Mouse (Mus musculus): ENCODE measurements around the gene Haghl. TPM values are rescaled to one million over a fixed set of nuclear protein-coding genes. Genes with fewer than 3 reads are reported as not detected.
A peak's percentile ranks its signal among the peaks of the same experiment; 100 is the strongest.

Gene Haghl
- polyA plus RNA-seq, 1 experiment from 2014 or later, result 93.0 TPM

DNA sequence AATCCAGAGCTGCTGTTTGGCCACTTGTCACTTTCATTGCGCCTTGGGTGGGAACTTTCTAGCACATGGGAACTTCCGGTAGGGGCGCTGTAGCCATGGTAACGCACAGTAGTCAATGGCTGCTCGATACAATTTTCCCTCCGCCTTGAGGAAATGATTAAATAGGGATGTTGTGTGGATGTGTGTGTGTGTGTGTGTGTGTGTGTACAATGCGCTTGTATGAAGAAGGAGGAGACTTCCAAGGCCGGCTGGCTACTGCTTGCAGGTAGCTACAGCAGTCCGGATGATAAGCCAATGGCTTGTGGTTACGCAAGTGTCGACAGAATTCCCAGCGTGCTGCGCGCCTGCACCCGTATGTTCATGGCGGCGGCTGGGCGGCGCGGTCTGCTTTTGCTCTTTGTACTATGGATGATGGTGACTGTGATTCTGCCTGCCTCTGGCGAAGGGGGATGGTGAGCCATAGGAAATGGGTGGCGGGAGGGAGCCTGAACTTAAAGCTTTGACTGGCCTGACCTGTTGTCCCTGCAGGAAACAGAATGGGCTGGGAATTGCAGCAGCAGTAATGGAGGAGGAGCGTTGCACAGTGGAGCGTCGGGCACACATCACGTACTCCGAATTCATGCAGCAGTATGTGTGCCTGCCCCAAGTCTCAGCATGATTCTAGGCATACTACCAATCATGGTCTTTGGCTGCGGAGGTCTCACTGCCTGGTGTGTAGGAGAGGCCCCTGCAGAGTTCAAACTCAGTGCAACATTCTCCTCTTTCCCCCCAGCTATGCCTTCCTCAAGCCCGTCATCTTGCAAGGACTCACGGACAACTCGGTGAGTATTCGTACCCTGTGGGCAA lies 43.5 kb upstream of the Haghl start, which contains the start of gene Jmjd8:
Jmjd8 (plus strand) TSS at position 156 of the 846 bp plus-strand sequence.
- Histone ChIP-seq H3K36me3 (peaks cover 49% of the 10 kb centered on the region), H3K4me1 (peaks cover 58% of the 10 kb centered on the region)

DNA sequence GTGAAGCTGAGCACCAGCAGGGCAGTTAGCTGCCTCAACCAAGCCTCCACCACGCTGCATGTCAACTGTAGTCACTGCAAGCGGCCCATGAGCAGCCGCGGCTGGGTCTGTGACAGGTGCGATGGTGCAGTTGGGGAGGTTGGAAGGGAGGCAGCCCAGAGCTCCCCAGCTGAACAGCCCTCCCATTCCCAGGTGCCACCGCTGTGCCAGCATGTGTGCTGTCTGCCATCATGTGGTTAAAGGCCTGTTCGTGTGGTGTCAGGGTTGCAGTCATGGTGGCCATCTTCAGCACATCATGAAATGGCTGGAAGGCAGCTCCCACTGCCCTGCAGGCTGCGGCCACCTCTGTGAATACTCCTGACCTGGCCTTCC lies 42.7 kb upstream of the Haghl start:
- peaks cover 56% of the 10 kb centered on the region for H3K4me1 ChIP-seq

More for the DNA sequence above, 43.5 kb upstream of the Haghl start, which contains the start of gene Jmjd8:
- Histone ChIP-seq H3K27me3 (no peaks in the 10 kb centered on the region), H3K4me2 (replicated peaks) (peak within 1 kb of the TSS; percentile 88), H3K9ac (peak within 1 kb of the TSS; percentile 65), H3K9me3 (no peaks in the 10 kb centered on the region), H3K27ac (peak within 1 kb of the TSS; percentile 89), H3K4me3 (peak within 1 kb of the TSS; percentile 56)
- ATAC-seq (ENCODE audit: insufficient number of reproducible peaks, insufficient read depth, low FRiP score, low TSS enrichment), result 0 out of 2 replicates have a peak, but pooled peaks have one; percentile 13
- under 1% methylated on average over 32 of the region's 32 CpGs for WGBS

DNA sequence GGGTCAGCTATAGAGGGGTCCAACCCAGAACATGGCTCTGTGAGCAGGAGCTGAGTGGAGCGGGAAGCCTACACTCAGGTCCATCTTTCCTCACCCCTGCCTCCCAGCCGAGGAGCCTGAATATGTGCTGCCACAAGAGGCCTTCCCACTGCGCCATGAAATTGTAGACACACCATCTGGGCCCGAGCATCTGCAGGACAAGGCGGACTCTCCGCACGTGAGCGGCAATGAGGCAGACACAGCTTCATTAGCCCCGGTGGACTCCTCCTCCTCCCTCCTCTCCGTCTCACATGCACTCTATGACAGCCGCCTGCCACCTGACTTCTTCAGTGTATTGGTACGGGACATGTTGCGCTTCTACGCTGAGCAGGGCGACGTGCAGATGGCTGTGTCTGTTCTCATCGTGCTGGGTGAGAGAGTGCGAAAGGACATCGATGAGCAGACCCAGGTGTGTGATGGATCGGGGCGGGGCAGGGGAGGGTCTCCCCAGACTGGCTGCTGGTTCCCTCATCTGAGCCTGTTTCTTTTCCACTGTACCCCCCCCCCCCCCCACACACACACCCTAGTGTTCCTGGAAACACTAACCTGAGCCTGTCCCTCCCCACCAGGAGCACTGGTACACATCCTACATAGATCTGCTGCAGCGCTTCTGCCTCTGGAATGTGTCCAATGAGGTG lies 42.2 kb upstream of the Haghl start:
- Histone ChIP-seq H3K9ac (no peak overlapping the region), H3K36me3 (peaks cover 49% of the 10 kb centered on the region), H3K4me3 (peak overlapping the region; percentile 56), H3K27me3 (no peaks in the 10 kb centered on the region), H3K9me3 (no peaks in the 10 kb centered on the region), H3K4me1 (peaks cover 56% of the 10 kb centered on the region), H3K4me2 (replicated peaks) (no peak overlapping the region; the same call in 1 of the 2 replicates), H3K27ac (no peak overlapping the region)
- no peak for ATAC-seq (ENCODE audit: insufficient number of reproducible peaks, insufficient read depth, low FRiP score, low TSS enrichment)
- 89% methylated on average over 22 of the region's 22 CpGs for WGBS

More for the DNA sequence above, 42.7 kb upstream of the Haghl start:
- Histone ChIP-seq H3K4me3 (peak overlapping the region; percentile 56), H3K27ac (no peak overlapping the region), H3K27me3 (no peaks in the 10 kb centered on the region), H3K4me2 (replicated peaks) (peak overlapping the region; percentile 88), H3K9ac (0 out of 2 replicates have a peak overlapping the region, but pooled peaks have one; percentile 65), H3K36me3 (peaks cover 49% of the 10 kb centered on the region), H3K9me3 (no peaks in the 10 kb centered on the region)
- no peak for ATAC-seq (ENCODE audit: insufficient number of reproducible peaks, insufficient read depth, low FRiP score, low TSS enrichment)
- WGBS, result 85% methylated on average over 8 of the region's 8 CpGs

DNA sequence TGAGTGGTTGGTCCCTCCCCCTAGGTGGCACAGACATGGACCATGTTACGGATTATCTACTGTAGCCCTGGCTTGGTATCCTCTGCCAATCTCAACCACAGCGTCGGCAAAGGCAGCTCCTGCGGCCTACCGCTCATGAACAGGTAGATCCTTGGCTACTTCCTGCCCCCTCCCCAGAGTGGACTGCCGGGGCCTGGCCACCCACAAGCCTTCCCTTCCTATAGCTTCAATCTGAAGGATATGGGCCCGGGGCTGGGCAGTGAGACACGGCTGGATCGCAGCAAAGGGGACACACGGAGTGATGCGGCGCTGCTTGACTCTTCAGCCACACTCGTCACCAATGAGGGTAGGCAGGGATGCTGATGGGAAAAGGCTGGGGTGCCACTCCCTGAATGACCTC lies 41.5 kb upstream of the Haghl start:
- H3K9ac ChIP-seq, result no peak overlapping the region
- H3K27ac ChIP-seq, result no peak overlapping the region
- H3K4me3 ChIP-seq, result no peak overlapping the region
- no peaks in the 10 kb centered on the region for H3K9me3 ChIP-seq
- no peak for ATAC-seq (ENCODE audit: insufficient number of reproducible peaks, insufficient read depth, low FRiP score, low TSS enrichment)
- H3K36me3 ChIP-seq, result peaks cover 49% of the 10 kb centered on the region
- no peaks in the 10 kb centered on the region for H3K27me3 ChIP-seq
- H3K4me1 ChIP-seq, result peaks cover 55% of the 10 kb centered on the region
- 94% methylated on average over 13 of the region's 13 CpGs for WGBS
- H3K4me2 ChIP-seq (replicated peaks), result no peak overlapping the region

DNA sequence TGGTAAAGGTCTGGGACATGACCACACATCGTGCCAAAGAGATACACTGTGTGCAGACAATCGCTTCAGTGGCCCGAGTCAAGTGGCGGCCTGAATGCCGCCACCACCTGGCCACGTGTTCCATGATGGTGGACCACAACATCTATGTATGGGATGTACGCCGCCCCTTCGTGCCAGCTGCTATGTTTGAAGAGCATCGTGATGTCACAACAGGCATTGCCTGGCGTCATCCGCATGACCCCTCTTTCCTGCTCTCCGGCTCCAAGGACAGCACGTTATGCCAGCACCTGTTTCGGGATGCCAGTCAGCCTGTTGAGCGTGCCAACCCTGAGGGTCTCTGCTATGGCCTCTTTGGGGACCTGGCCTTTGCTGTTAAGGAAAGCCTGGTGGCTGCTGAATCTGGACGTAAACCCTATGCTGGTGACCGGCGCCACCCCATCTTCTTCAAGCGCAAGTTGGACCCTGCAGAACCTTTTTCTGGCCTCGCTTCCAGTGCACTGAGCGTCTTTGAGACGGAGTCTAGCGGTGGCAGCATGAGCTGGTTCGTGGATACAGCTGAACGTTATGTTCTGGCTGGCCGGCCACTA lies 40.6 kb upstream of the Haghl start:
- H3K27me3 ChIP-seq, result 0 out of 2 replicates have a peak, but pooled peaks cover 3% of the 10 kb centered on the region
- no peaks in the 10 kb centered on the region for H3K9me3 ChIP-seq
- no peak overlapping the region for H3K27ac ChIP-seq
- WGBS, result 94% methylated on average over 27 of the region's 27 CpGs
- no peak overlapping the region for H3K9ac ChIP-seq
- no peak for ATAC-seq (ENCODE audit: insufficient number of reproducible peaks, insufficient read depth, low FRiP score, low TSS enrichment)
- no peak overlapping the region for H3K4me3 ChIP-seq
- H3K36me3 ChIP-seq, result peaks cover 42% of the 10 kb centered on the region
- H3K4me2 ChIP-seq (replicated peaks), result no peak overlapping the region
- H3K4me1 ChIP-seq, result peaks cover 46% of the 10 kb centered on the region

DNA sequence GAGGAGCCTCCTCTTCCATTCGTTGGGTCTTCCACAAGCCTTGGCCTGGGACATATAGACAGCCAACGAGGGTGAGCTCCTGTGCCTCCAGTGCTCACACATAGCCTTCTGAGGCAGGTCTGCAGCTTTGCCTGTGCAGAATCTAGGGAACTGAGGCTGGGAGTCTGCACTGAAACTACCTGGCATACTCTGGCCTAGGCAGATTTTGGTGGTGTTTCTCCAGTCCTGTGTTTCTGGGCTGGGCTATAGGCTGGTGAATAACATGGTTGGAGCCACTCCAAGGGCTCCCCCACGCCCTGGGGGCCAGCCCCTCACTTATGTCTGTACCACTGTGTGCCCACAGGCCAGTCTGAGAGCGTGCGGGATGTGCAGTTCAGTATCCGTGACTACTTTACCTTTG lies 39.8 kb upstream of the Haghl start:
- Histone ChIP-seq H3K27ac (no peak overlapping the region), H3K36me3 (peaks cover 34% of the 10 kb centered on the region), H3K4me2 (replicated peaks) (no peak overlapping the region), H3K9ac (no peak overlapping the region), H3K27me3 (peaks cover 9% of the 10 kb centered on the region), H3K9me3 (no peaks in the 10 kb centered on the region), H3K4me3 (no peak overlapping the region), H3K4me1 (peaks cover 39% of the 10 kb centered on the region)
- WGBS, result 91% methylated on average over 6 of the region's 6 CpGs
- ATAC-seq (ENCODE audit: insufficient number of reproducible peaks, insufficient read depth, low FRiP score, low TSS enrichment), result no peak

DNA sequence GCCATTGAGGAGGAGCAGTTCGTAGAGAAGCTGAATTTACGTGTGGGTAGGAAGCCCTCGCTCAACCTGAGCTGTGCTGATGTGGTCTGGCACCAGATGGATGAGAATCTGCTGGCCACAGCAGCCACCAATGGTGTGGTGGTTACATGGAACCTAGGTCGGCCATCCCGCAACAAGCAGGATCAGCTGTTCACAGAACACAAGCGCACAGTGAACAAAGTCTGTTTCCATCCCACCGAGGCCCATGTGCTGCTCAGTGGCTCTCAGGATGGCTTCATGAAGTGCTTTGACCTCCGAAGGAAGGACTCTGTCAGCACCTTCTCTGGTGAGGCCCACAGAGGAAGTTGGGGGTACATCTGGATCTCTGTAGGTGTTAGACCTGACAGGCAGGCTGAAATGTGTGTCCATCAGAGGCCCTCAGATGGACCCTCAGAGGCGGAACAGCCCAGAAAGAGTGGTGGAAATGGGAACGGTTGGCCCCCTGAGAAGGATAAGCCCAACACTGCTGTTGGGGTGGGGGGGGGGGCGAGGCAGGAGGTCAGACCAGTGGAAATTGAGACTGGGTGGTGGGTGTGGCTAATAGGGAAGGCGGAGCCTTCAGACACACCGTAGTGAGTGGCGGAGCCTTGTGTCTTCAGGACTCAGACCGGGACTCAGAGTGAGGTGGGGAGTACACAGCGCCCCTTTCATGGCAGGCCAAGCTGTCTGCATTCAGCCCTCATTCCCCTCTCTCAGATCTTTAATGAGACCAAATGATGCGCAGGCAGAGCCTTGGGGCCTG lies 39.1 kb upstream of the Haghl start:
- H3K4me3 ChIP-seq, result peak overlapping the region; percentile 64
- H3K4me1 ChIP-seq, result peaks cover 32% of the 10 kb centered on the region
- H3K9ac ChIP-seq, result peak overlapping the region; percentile 70; the same call in 1 of the 2 replicates
- H3K4me2 ChIP-seq (replicated peaks), result peak overlapping the region; percentile 96
- ATAC-seq (ENCODE audit: insufficient number of reproducible peaks, insufficient read depth, low FRiP score, low TSS enrichment), result no peak
- peaks cover 17% of the 10 kb centered on the region for H3K27me3 ChIP-seq
- H3K27ac ChIP-seq, result no peak overlapping the region
- no peaks in the 10 kb centered on the region for H3K9me3 ChIP-seq
- peaks cover 30% of the 10 kb centered on the region for H3K36me3 ChIP-seq
- 73% methylated on average over 17 of the region's 17 CpGs for WGBS

DNA sequence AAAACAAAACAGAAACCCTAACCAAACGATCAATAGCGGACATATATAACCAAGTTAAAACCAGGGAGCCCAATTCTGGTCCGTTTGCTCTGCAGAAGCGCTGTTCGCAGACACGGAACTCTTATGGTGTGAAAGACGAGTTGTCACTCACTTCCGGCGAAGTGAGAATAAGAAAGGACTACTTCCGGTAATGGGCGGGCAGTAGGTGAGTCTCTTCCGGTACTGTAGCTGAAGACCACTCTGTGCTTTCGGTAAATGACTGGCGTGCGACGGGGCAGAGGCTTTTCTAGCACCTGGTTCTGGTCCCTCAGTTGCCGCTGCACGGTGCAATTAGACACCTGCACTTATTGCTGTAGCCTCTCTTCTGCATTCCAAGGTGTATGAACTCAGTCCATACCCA lies 38.0 kb upstream of the Haghl start, which contains the start of gene Wdr24:
Wdr24 (plus strand) TSS at position 176 of the 400 bp plus-strand sequence.
- Histone ChIP-seq H3K36me3 (peaks cover 30% of the 10 kb centered on the region), H3K4me2 (replicated peaks) (peak within 1 kb of the TSS; percentile 96), H3K9ac (peak within 1 kb of the TSS; percentile 70), H3K9me3 (no peaks in the 10 kb centered on the region), H3K4me1 (peaks cover 28% of the 10 kb centered on the region), H3K27ac (peak within 1 kb of the TSS; percentile 57; the same call in 1 of the 2 replicates), H3K4me3 (peak within 1 kb of the TSS; percentile 64), H3K27me3 (peaks cover 28% of the 10 kb centered on the region)
- WGBS, result under 1% methylated on average over 18 of the region's 18 CpGs
- no peak for ATAC-seq (ENCODE audit: insufficient number of reproducible peaks, insufficient read depth, low FRiP score, low TSS enrichment)

DNA sequence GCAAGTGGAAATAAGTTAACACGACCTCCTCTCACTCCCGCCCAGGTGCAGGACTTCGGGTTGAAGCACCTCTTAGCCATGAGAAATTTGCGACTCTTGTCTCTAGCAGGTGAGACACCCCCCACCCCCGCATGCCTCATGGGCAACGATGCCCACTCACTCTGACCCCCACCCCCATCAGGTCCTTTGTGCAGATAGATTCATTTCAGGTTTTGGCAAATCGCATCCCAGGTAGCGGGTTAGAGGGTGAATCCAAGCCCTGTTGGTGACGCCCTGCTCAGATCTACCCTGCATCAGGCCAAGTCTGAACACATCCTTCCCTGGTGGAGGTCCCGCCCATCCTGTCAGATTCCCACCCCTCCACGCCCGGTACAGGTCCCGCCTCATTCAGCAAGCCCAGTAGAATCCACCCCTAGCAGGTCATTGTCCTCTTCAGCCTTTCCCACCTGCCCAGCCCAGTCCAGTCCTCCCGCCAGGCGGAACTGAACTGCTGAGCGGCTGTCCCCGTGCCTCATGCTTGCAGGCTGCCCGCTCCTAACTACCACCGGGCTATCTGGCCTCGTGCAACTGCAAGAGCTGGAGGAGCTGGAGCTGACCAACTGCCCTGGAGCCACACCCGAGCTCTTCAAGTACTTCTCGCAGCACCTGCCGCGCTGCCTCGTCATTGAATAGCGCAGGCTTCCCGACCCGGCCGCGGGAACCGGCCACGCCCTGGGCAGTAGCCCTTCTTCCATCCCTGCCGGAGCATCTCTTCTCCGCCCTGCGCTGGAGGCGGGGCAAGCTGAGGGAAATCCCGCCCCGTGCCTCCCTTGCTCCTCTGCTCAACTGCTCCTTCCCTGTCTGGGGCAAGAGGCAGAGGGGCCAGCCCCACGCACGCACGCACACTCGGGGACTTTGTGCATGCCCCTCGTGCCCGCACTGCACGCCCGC lies 33.6 kb upstream of the Haghl start:
- 6% methylated on average over 46 of the region's 46 CpGs for WGBS
- no peak overlapping the region for H3K27ac ChIP-seq
- no peak for ATAC-seq (ENCODE audit: insufficient number of reproducible peaks, insufficient read depth, low FRiP score, low TSS enrichment)
- H3K4me3 ChIP-seq, result 0 out of 2 replicates have a peak overlapping the region, but pooled peaks have one; percentile 6
- H3K9me3 ChIP-seq, result no peaks in the 10 kb centered on the region
- 0 out of 2 replicates have a peak overlapping the region, but pooled peaks have one; percentile 7 for H3K9ac ChIP-seq
- peak overlapping the region; percentile 30 for H3K4me2 ChIP-seq (replicated peaks)
- peaks cover 3% of the 10 kb centered on the region for H3K4me1 ChIP-seq
- H3K27me3 ChIP-seq, result peaks cover 49% of the 10 kb centered on the region
- H3K36me3 ChIP-seq, result no peaks in the 10 kb centered on the region

DNA sequence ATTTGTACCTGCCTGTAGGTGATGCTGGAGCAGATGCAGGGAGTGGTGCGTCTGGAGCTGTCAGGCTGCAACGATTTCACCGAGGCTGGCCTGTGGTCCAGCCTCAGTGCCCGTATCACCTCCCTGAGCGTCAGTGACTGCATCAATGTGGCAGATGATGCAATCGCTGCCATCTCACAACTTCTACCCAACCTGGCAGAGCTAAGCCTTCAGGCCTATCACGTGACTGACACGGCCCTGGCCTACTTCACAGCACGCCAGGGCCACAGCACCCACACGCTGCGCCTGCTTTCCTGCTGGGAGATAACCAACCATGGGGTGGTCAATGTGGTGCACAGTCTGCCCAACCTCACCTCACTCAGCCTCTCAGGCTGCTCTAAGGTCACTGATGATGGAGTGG lies 32.2 kb upstream of the Haghl start:
- Histone ChIP-seq H3K4me3 (no peak overlapping the region), H3K36me3 (no peaks in the 10 kb centered on the region), H3K27ac (no peak overlapping the region), H3K9ac (no peak overlapping the region), H3K4me2 (replicated peaks) (no peak overlapping the region), H3K27me3 (peaks cover 56% of the 10 kb centered on the region), H3K9me3 (no peaks in the 10 kb centered on the region), H3K4me1 (no peaks in the 10 kb centered on the region; the same call in 1 of the 2 replicates)
- ATAC-seq (ENCODE audit: insufficient number of reproducible peaks, insufficient read depth, low FRiP score, low TSS enrichment), result no peak
- 77% methylated on average over 11 of the region's 11 CpGs for WGBS

Data from embryonic facial prominence, embryonic 12.5 days (tissue).